Mouse (Mus musculus): ENCODE data around the gene Iqsec2. TPM values are rescaled to one million over a fixed set of nuclear protein-coding genes. Genes with fewer than 3 reads are reported as not detected.

Gene Iqsec2
- total and polyA plus RNA-seq, 3 experiments: 0.19 to 1.7 TPM; not detected in 1

DNA sequence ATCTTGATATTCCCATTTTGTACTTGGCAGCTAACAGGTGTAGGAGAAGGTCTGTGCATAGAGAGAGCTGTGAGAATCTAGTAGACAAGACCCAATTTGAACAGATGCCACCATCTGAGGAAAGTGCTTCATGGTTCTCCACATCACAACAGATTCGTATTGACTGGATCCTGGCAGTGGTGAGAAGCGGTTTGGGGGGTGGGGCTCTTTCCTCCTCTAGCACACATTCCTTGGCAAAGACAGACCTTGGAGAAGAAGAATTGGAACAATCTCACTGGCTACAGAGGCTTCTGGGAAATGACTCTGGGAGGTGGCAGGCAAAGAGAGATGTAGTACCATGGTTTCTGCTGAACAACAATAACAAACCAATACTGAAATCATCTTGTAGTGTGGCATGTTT lies 8.9 kb upstream of the Iqsec2 start:
- peaks cover 4 to 7% of the 10 kb centered on the region in 2 experiments for H3K27me3 ChIP-seq (ENCODE audit: control insufficient read depth in 1 of 2, insufficient read depth in 2 of 2, low read length in 2 of 2)
- DNase-seq (ENCODE audit: low read depth, low spot score): no peak
- no peaks in the 10 kb centered on the region; a peak in 1 of 4 replicates for H3K36me3 ChIP-seq (ENCODE audit: control insufficient read depth in 1 of 2, insufficient read depth in 2 of 2, low read length in 2 of 2)
- no peaks in the 10 kb centered on the region for H3K4me1 ChIP-seq (ENCODE audit: control insufficient read depth in 1 of 2, insufficient read depth in 2 of 2, low read length in 2 of 2)
- H3K79me2 ChIP-seq (ENCODE audit: control insufficient read depth, insufficient read depth, low read length, poor library complexity): no peaks in the 10 kb centered on the region
- H3K27ac ChIP-seq (ENCODE audit: control insufficient read depth, low read depth, low read length): no peak overlapping the region
- H3K9ac ChIP-seq (ENCODE audit: control insufficient read depth, low read depth, low read length, poor library complexity, severe bottlenecking): no peak overlapping the region
- H3K9me3 ChIP-seq (replicated peaks; ENCODE audit: insufficient read depth, low read length): no peaks in the 10 kb centered on the region
- TF ChIP-seq RAD21 (IDR thresholded peaks at IDR 0.05; ENCODE audit: low read depth, low read length): no peak
- no peak for TF ChIP-seq CHD1 (IDR thresholded peaks at IDR 0.05; ENCODE audit: low read depth, low read length)
- TF ChIP-seq USF1 (IDR thresholded peaks at IDR 0.05; ENCODE audit: low read depth, low read length): no peak
- no peak for TF ChIP-seq JUND (IDR thresholded peaks at IDR 0.05; ENCODE audit: low read depth, low read length)
- TF ChIP-seq MYC (IDR thresholded peaks at IDR 0.05; ENCODE audit: low read depth, low read length): no peak
- no peak for TF ChIP-seq GABPA (IDR thresholded peaks at IDR 0.05; ENCODE audit: low read depth, low read length)
- TF ChIP-seq NRF1 (IDR thresholded peaks at IDR 0.05; ENCODE audit: insufficient read depth, low read depth, low read length, poor library complexity, severe bottlenecking): no peak
- no peak for TF ChIP-seq POLR2AphosphoS5 (IDR thresholded peaks at IDR 0.05; ENCODE audit: borderline replicate concordance, low read depth, low read length)
- TF ChIP-seq CHD2 (IDR thresholded peaks at IDR 0.05; ENCODE audit: low read length): no peak
- TF ChIP-seq POLR2AphosphoS2 (IDR thresholded peaks at IDR 0.05; ENCODE audit: low read length): no peak
- TF ChIP-seq MAFK (IDR thresholded peaks at IDR 0.05; ENCODE audit: borderline replicate concordance, low read depth, low read length): no peak
- no peak for TF ChIP-seq UBTF (IDR thresholded peaks at IDR 0.05; ENCODE audit: borderline replicate concordance, insufficient read depth, low read depth, low read length)
- TF ChIP-seq TAL1 (IDR thresholded peaks at IDR 0.05; ENCODE audit: low read length): no peak
- H3K4me3 ChIP-seq (ENCODE audit: control insufficient read depth in 1 of 2, insufficient read depth in 1 of 2, low read depth in 2 of 2, low read length in 2 of 2): no peak overlapping the region

DNA sequence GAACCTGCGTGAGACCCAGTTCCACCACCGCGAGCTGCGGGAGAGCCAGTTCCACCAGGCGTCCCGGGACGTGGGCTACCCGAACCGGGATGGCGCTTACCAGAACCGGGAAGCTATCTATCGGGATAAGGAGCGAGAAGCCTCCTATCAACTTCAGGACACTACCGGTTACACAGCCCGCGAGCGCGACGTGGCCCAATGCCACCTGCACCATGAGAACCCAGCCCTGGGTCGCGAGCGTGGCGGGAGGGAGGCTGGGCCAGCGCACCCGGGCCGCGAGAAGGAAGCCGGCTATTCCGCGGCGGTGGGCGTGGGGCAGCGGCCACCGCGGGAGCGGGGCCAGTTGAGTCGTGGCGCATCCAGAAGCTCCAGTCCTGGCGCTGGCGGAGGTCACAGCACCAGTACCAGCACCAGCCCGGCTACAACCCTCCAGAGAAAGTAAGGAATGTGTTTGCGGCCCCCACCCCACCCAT lies 710 bp downstream of the Iqsec2 start:
- no peak for TF ChIP-seq TAL1 (IDR thresholded peaks at IDR 0.05; ENCODE audit: low read length)
- no peak for TF ChIP-seq CHD2 (IDR thresholded peaks at IDR 0.05; ENCODE audit: low read length)
- no peak for TF ChIP-seq CHD1 (IDR thresholded peaks at IDR 0.05; ENCODE audit: low read depth, low read length)
- no peak for TF ChIP-seq SMC3 (IDR thresholded peaks at IDR 0.05; ENCODE audit: low read depth, low read length)
- TF ChIP-seq HCFC1 (IDR thresholded peaks at IDR 0.05; ENCODE audit: low read depth, low read length): no peak
- no peak for TF ChIP-seq TCF12 (IDR thresholded peaks at IDR 0.05; ENCODE audit: low read depth, low read length)
- no peak for TF ChIP-seq ELF1 (IDR thresholded peaks at IDR 0.05; ENCODE audit: low read depth, low read length)
- no peak for TF ChIP-seq ZNF384 (IDR thresholded peaks at IDR 0.05; ENCODE audit: low read depth, low read length)
- TF ChIP-seq SIN3A (IDR thresholded peaks at IDR 0.05; ENCODE audit: low read length): no peak
- TF ChIP-seq USF1 (IDR thresholded peaks at IDR 0.05; ENCODE audit: low read depth, low read length): no peak
- TF ChIP-seq MEF2A (IDR thresholded peaks at IDR 0.05; ENCODE audit: extremely low read depth, insufficient replicate concordance, low read depth, low read length, poor library complexity, severe bottlenecking): no peak
- no peak for TF ChIP-seq RAD21 (IDR thresholded peaks at IDR 0.05; ENCODE audit: low read depth, low read length)
- TF ChIP-seq MYB (IDR thresholded peaks at IDR 0.05; ENCODE audit: low read depth, low read length): no peak
- no peak for TF ChIP-seq CTCF (IDR thresholded peaks at IDR 0.05 in 2 of 3, conservative IDR thresholded peaks at IDR 0.05 in 1 of 3; ENCODE audit: control insufficient read depth in 1 of 3, insufficient read depth in 1 of 3, low read depth in 2 of 3, low read length in 3 of 3, poor library complexity in 1 of 3, severe bottlenecking in 1 of 3)
- TF ChIP-seq POLR2AphosphoS5 (IDR thresholded peaks at IDR 0.05; ENCODE audit: borderline replicate concordance, low read depth, low read length): no peak
- no peak for TF ChIP-seq NRF1 (IDR thresholded peaks at IDR 0.05; ENCODE audit: insufficient read depth, low read depth, low read length, poor library complexity, severe bottlenecking)
- TF ChIP-seq RCOR1 (IDR thresholded peaks at IDR 0.05; ENCODE audit: low read depth, low read length): no peak
- TF ChIP-seq MAFK (IDR thresholded peaks at IDR 0.05; ENCODE audit: borderline replicate concordance, low read depth, low read length): no peak
- TF ChIP-seq JUND (IDR thresholded peaks at IDR 0.05; ENCODE audit: low read depth, low read length): no peak
- no peak for TF ChIP-seq POLR2AphosphoS2 (IDR thresholded peaks at IDR 0.05; ENCODE audit: low read length)
- Histone ChIP-seq H3K79me2 (ENCODE audit: control insufficient read depth, insufficient read depth, low read length, poor library complexity) (no peaks in the 10 kb centered on the region), H3K9me3 (replicated peaks; ENCODE audit: insufficient read depth, low read length) (no peaks in the 10 kb centered on the region), H3K27me3 (ENCODE audit: control insufficient read depth in 1 of 2, insufficient read depth in 2 of 2, low read length in 2 of 2) (peaks cover 13 to 20% of the 10 kb centered on the region in 2 experiments), H3K4me3 (ENCODE audit: control insufficient read depth in 1 of 2, insufficient read depth in 1 of 2, low read depth in 2 of 2, low read length in 2 of 2) (peak overlapping the region; percentile 19 to 52; a peak in 3 of 4 replicates), H3K9ac (ENCODE audit: control insufficient read depth, low read depth, low read length, poor library complexity, severe bottlenecking) (peak overlapping the region; percentile 13; the same call in 1 of the 2 replicates), H3K36me3 (ENCODE audit: control insufficient read depth in 1 of 2, insufficient read depth in 2 of 2, low read length in 2 of 2) (peaks cover 0 to 2% of the 10 kb centered on the region in 2 experiments; a peak in 2 of 4 replicates), H3K27ac (ENCODE audit: control insufficient read depth, low read depth, low read length) (no peak overlapping the region), H3K4me1 (ENCODE audit: control insufficient read depth in 1 of 2, insufficient read depth in 2 of 2, low read length in 2 of 2) (peaks cover 0 to 4% of the 10 kb centered on the region in 2 experiments; a peak in 2 of 4 replicates)
- peak; percentile 12 for DNase-seq (ENCODE audit: low read depth, low spot score)

All from MEL (cell line).